Mouse (Mus musculus) kidney, adult 2 months (tissue): Measurements from ENCODE around the gene Dlgap1. TPM values are rescaled to one million over a fixed set of nuclear protein-coding genes. Genes with fewer than 3 reads are reported as not detected.

Source experiments
- DNase-seq: peaks from one replicate; pipeline ENCODE4 v3.0.0; 2021
- H3K27ac ChIP-seq: fragments of 200-500 bp; 2 replicates; pipeline ENCODE4 v1.5.1; 2012; ENCODE audit warnings: low read depth, low read length, control low read depth, inconsistent platforms; ENCODE audit not compliant: insufficient read depth
- H3K27me3 ChIP-seq: fragments of 200-500 bp; replicated peaks from 2 replicates; pipeline ENCODE4 v1.6.1; 2012; ENCODE audit warnings: mild to moderate bottlenecking, moderate library complexity, low read length, inconsistent platforms; ENCODE audit not compliant: control insufficient read depth, insufficient read depth
- H3K36me3 ChIP-seq: fragments of 200-500 bp; 2 replicates; pipeline ENCODE4 v1.6.1; 2012; ENCODE audit warnings: mild to moderate bottlenecking, moderate library complexity, low read length, inconsistent platforms; ENCODE audit not compliant: control insufficient read depth, insufficient read depth
- H3K4me1 ChIP-seq: fragments of 200-500 bp; 2 replicates; pipeline ENCODE4 v1.6.1; 2011; ENCODE audit warnings: low read length; ENCODE audit not compliant: control insufficient read depth, insufficient read depth
- H3K4me3 ChIP-seq: fragments of 200-500 bp; 2 replicates; pipeline ENCODE4 v1.5.1; 2011; ENCODE audit warnings: mild to moderate bottlenecking, low read depth, low read length, control low read depth; ENCODE audit not compliant: insufficient read depth
- CTCF ChIP-seq: fragments of 200-500 bp; conservative IDR thresholded peaks from 2 replicates; pipeline ENCODE4 v1.5.1; 2011; ENCODE audit warnings: low read depth, mild to moderate bottlenecking, control low read depth, low read length, moderate library complexity, mixed read lengths; ENCODE audit not compliant: insufficient read depth, insufficient read length
- POLR2A ChIP-seq: fragments of 200-500 bp; IDR thresholded peaks from one replicate; pipeline ENCODE4 v1.6.1; 2011; ENCODE audit warnings: low read depth, low read length, control low read depth
- WGBS: fragments of 180-500 bp; shearing (Covaris S2); methylation state at CpG from one replicate; pipeline ENCODE4 v1.1.7; 2018; 5-methylcytosine and 5-hydroxymethylcytosine counted together
- polyA plus RNA-seq: library from polyadenylated mRNA; depleted of rRNA; stranded (reverse); fragments of >200 nt; gene quantifications from 2 replicates; pipeline ENCODE4 v1.2.3, GENCODE M21; 2012

The Dlgap1 gene
- polyA plus RNA-seq, 1 experiment, result 0.55 TPM

- H3K4me3 ChIP-seq, result no peak overlapping the region
- no peak overlapping the region for H3K27ac ChIP-seq
- TF ChIP-seq POLR2A (no peak), CTCF (no peak)
- no peaks in the 10 kb centered on the region for H3K4me1 ChIP-seq
- WGBS, result 77% methylated on average over 6 of the region's 6 CpGs
- no peak for DNase-seq
- H3K36me3 ChIP-seq, result no peaks in the 10 kb centered on the region
- H3K27me3 ChIP-seq, result no peaks in the 10 kb centered on the region
These were observed 465.7 kb downstream of the Dlgap1 start for GRCm38 (mm10) chr17:70434549-70434948.

GRCm38 (mm10) chr17:70435612-70436011 is 466.7 kb downstream of the Dlgap1 start:
- Histone ChIP-seq H3K36me3 (no peaks in the 10 kb centered on the region), H3K4me1 (no peaks in the 10 kb centered on the region), H3K27ac (no peak overlapping the region), H3K4me3 (no peak overlapping the region), H3K27me3 (no peaks in the 10 kb centered on the region)
- no peak for TF ChIP-seq CTCF
- TF ChIP-seq POLR2A, result no peak
- 89% methylated on average over 6 of the region's 6 CpGs for WGBS
- no peak for DNase-seq

- Histone ChIP-seq H3K4me3 (no peak overlapping the region), H3K27me3 (no peaks in the 10 kb centered on the region), H3K36me3 (no peaks in the 10 kb centered on the region), H3K4me1 (no peaks in the 10 kb centered on the region), H3K27ac (no peak overlapping the region)
- 79% methylated on average over 5 of the region's 5 CpGs for WGBS
- no peak for DNase-seq
- TF ChIP-seq CTCF (no peak), POLR2A (no peak)
These were observed 468.4 kb downstream of the Dlgap1 start for GRCm38 (mm10) chr17:70437229-70437628.

GRCm38 (mm10) chr17:70442976-70443375 is 474.1 kb downstream of the Dlgap1 start:
- Histone ChIP-seq H3K4me1 (no peaks in the 10 kb centered on the region), H3K27me3 (no peaks in the 10 kb centered on the region; the same call in 1 of the 2 replicates), H3K36me3 (no peaks in the 10 kb centered on the region), H3K27ac (no peak overlapping the region), H3K4me3 (no peak overlapping the region)
- WGBS, result 85% methylated on average over 14 of the region's 14 CpGs
- no peak for DNase-seq
- TF ChIP-seq POLR2A (no peak), CTCF (no peak)

GRCm38 (mm10) chr17:70446451-70446850 is 477.6 kb downstream of the Dlgap1 start:
- no peak overlapping the region for H3K27ac ChIP-seq
- H3K36me3 ChIP-seq, result no peaks in the 10 kb centered on the region
- no peak for DNase-seq
- no peaks in the 10 kb centered on the region for H3K4me1 ChIP-seq
- WGBS, result 69% methylated on average over 8 of the region's 8 CpGs
- H3K27me3 ChIP-seq, result no peaks in the 10 kb centered on the region; the same call in 1 of the 2 replicates
- no peak overlapping the region for H3K4me3 ChIP-seq
- TF ChIP-seq POLR2A (no peak), CTCF (no peak)

- no peaks in the 10 kb centered on the region for H3K27me3 ChIP-seq
- TF ChIP-seq CTCF (no peak), POLR2A (no peak)
- no peak overlapping the region for H3K4me3 ChIP-seq
- H3K4me1 ChIP-seq, result no peaks in the 10 kb centered on the region
- no peak overlapping the region for H3K27ac ChIP-seq
- DNase-seq, result no peak
- no peaks in the 10 kb centered on the region for H3K36me3 ChIP-seq
- WGBS, result 86% methylated on average over 7 of the region's 7 CpGs
These were observed 486.2 kb downstream of the Dlgap1 start for GRCm38 (mm10) chr17:70455036-70455435.

GRCm38 (mm10) chr17:70457103-70457502 is 488.2 kb downstream of the Dlgap1 start:
- Histone ChIP-seq H3K36me3 (no peaks in the 10 kb centered on the region), H3K27me3 (no peaks in the 10 kb centered on the region), H3K27ac (no peak overlapping the region), H3K4me3 (no peak overlapping the region), H3K4me1 (no peaks in the 10 kb centered on the region)
- WGBS, result 41% methylated on average over 1 of the region's 1 CpGs
- no peak for TF ChIP-seq POLR2A
- no peak for DNase-seq

- Histone ChIP-seq H3K27me3 (no peaks in the 10 kb centered on the region), H3K27ac (no peak overlapping the region), H3K4me1 (no peaks in the 10 kb centered on the region), H3K4me3 (no peak overlapping the region), H3K36me3 (no peaks in the 10 kb centered on the region)
- no peak for TF ChIP-seq POLR2A
- no peak for TF ChIP-seq CTCF
- 82% methylated on average over 8 of the region's 8 CpGs for WGBS
- DNase-seq, result no peak
These were observed 493.4 kb downstream of the Dlgap1 start for GRCm38 (mm10) chr17:70462231-70462630.
